Mouse (Mus musculus) adrenal gland, postnatal 4 days (tissue): ENCODE data around the gene Utp6. TPM values are rescaled to one million over a fixed set of nuclear protein-coding genes. Genes with fewer than 3 reads are reported as not detected.
"Not testable (repeated sequence)": the region's sequence is repeated elsewhere in the genome, so short reads cannot be mapped to it uniquely, and the experiment has no call there.

Experiments
- DNase-seq, 2 experiments: peaks; one replicate each; pipeline ENCODE4 v3.0.0; 2021 to 2022; ENCODE audit warnings: low spot score in 2 of 2, mixed read lengths in 2 of 2
- long read RNA-seq, 2 experiments: library from polyadenylated mRNA; stranded (forward); transcript quantifications; one replicate each; pipeline ENCODE4 v2.0.0; 2021
- total RNA-seq, 2 experiments: library from RNA; stranded (reverse); gene quantifications; 2 replicates each; pipeline ENCODE4 v1.2.3; 2021

Utp6 gene
- total RNA-seq, result 10 to 100 TPM; 35.3 to 39.7 TPM
- long read RNA-seq, experiment 1, transcript Utp6-201 (19 exons, 3,877 nt), result major isoform, 7 of 10 reads
- long read RNA-seq, experiment 1, partial matches to known transcripts, result 0 of 10 reads
- long read RNA-seq, experiment 1, other reads (novel, unspliced or antisense), result 3 of 10 reads
- long read RNA-seq, experiment 2, transcript Utp6-201 (19 exons, 3,877 nt), result major isoform, 24 of 35 reads
- long read RNA-seq, experiment 2, partial matches to known transcripts, result 7 of 35 reads
- long read RNA-seq, experiment 2, other reads (novel, unspliced or antisense), result 3 of 35 reads

- peak; percentile 93 to 99 for DNase-seq
These were observed at the start of gene Utp6 for GRCm38 (mm10) chr11:79962125-79962876. Utp6 (minus strand) TSS chr11:79962390.

- DNase-seq, result no peak
These were observed 32.2 kb upstream of the Utp6 start for GRCm38 (mm10) chr11:79994271-79994988.

DNA sequence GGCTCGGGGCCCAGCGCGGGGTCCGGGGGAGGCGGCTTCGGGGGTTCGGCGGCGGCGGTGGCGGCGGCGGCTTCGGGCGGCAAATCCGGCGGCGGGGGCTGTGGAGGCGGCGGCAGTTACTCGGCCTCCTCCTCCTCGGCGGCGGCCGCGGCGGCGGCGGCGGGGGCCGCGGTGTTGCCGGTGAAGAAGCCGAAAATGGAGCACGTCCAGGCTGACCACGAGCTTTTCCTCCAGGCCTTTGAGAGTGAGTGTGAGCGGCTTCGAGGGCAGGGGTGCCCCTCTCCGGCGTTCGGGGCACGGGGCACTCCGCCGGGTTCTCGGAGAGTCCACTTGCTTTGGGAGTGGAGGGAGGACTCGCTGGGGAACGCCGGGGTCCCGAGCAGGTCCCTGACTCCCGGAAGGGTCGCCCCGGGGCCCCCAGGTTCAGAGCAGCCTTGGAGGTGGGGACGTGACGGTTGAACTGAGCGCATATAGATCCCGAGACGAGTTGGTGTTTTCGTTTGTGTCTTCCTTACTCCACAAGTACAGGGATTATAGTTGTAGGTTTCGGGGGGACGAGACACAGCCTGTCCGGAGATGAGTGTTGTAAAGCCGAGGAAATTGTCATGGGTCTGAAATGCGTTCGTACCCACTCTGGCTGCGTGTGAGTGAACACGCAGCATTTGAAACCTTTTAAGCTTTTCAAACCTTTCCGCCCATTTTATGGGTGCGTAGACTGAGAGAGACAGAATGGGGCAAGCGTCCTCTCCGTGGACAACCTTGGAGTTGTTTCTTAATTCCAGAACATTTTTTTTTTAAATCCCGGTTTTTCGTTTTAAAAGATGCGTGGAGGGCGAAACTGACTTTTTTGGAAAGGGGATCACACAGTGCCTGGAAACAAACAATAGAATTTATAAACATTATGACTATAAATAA lies 31.4 kb upstream of the Utp6 start:
- DNase-seq, result no peak

DNA sequence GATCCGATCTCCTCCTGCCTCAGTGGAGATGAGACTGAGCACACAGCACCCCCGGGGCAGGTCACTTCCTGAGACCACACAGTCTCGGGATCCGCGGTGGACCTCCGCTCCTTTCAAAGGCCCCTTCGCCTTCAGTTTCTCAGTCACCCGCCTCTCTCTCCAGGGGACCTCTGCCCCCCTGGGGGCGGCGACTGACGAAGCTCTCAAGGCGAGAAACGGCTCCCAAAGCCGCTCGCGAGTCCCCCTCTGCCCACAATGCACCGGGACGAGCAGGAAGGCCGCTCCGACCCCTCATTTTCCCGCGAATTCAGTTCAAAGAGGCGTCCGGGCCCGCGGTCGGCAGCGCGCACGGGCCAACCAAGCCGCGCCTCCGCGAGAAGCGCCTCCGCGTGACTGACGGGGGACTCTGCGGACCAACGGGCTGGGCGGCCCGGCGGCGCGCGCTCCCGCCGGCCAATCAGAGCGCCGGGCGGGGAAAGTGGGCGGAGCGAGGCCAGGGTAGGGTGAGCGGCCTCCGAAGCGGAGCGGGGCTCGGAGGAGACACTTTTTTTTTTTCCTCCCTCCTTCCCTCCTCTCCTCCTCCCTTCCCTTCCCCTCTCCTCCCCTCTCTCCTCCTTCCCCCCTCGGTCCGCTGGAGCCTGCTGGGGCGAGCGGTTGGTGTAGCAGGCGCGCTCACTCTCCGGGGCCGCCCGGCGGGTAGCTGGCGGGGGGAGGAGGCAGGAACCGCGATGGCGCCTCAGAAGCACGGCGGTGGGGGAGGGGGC lies 30.6 kb upstream of the Utp6 start, which contains the start of gene Suz12:
Gene Suz12, plus strand, starts transcription at position 515 of the 764 bp plus-strand sequence.
- DNase-seq, result peak; percentile 83 to 91

GRCm38 (mm10) chr11:79992035-79992591 lies 29.9 kb upstream of the Utp6 start:
- DNase-seq, result no peak

- no peak for DNase-seq
These were observed 29.4 kb upstream of the Utp6 start for GRCm38 (mm10) chr11:79991600-79991999.

- DNase-seq, result no peak
These were observed 27.9 kb upstream of the Utp6 start for GRCm38 (mm10) chr11:79990120-79990519.

DNA sequence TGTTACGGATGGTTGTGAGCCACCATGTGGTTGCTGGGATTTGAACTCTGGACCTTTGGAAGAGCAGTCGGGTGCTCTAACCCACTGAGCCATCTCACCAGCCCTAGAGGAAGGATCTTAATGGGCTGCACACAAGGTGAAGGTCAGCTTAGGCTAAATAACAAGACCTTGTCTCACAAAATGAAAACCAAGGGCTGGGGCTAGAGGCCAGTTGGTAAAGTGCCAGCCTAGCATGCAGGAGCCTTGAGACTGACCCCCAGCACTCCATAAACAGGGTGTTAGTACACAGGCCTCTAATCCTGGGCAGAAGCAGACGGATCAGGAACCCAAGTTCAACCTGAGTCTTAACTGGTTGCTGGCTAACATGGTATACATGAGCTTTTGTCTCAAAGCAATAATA lies 25.7 kb upstream of the Utp6 start:
- DNase-seq, result no peak

- no peak for DNase-seq
These were observed 24.7 kb upstream of the Utp6 start for GRCm38 (mm10) chr11:79986886-79987285.

GRCm38 (mm10) chr11:79977747-79978146 lies 15.6 kb upstream of the Utp6 start:
- DNase-seq, result not testable (repeated sequence)

GRCm38 (mm10) chr11:79977061-79977460 lies 14.9 kb upstream of the Utp6 start:
- not testable (repeated sequence) for DNase-seq

- DNase-seq, result not testable (repeated sequence)
These were observed 14.5 kb upstream of the Utp6 start for GRCm38 (mm10) chr11:79976645-79977044.

GRCm38 (mm10) chr11:79976222-79976621 lies 14.0 kb upstream of the Utp6 start:
- DNase-seq, result no peak

DNA sequence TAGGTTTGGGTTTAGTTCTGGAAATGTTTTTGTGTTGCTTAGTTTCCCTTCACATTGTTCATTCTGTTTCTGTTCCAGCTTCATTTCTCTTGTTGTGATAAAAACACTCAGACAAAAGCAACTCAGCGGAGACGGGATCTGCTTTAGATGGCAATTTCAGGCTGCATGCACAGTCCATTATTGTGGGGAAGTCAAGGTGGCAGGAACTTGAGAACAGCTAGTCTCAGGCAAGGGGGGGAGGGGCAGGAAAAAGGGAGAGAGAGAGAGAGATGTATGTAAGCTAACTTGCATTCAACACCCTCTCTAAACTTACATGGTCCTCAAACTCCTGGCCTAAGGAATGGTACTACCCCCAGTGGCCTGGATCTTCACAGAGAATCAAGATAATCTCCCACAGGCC lies 13.2 kb upstream of the Utp6 start:
- DNase-seq, result no peak

- no peak for DNase-seq
These were observed 11.7 kb upstream of the Utp6 start for GRCm38 (mm10) chr11:79973626-79974476.

GRCm38 (mm10) chr11:79973133-79973532 lies 10.9 kb upstream of the Utp6 start:
- no peak for DNase-seq

DNA sequence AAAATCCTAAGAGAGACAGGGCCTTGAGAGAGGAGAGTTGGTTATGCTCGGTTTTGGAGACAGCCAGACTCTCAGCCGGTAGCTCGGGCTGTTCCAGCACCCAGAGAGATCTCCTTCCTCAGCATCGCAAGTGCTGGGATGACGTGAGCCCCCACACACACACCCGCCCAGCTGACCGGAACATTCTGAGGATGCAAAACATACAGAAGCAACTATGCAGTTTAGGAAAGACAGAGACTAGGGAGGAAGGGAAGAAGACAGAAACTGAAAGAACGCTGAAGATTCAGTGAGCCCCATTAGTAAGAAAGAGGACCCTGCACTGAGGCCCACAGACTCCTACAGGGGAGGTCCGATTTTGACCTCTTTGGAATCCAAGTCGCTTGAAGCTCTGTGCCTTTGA lies 5.6 kb upstream of the Utp6 start:
- DNase-seq, result no peak

DNA sequence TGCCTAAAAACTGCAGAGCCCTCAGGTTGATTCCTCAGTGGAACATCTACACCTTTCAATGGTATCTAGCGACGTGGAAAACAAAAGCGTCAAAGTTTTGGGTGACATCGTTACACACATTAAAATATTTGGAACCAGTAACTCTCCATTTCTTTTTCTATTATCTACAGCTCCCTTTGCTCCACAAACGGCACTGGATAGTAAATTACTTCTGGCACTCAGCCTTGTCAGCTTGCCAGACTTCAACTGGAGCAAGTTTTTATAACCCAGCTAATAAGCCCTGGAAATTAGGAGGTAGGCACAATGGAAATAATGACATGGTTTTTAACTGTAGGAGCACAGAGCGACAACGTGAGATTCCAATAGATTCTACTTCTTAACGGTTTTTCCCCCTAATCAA lies 3.7 kb upstream of the Utp6 start:
- no peak for DNase-seq
